Mouse (Mus musculus): Measurements from ENCODE around the gene Olfr1199. TPM values are rescaled to one million over a fixed set of nuclear protein-coding genes. Genes with fewer than 3 reads are reported as not detected.

Gene Olfr1199
- not detected for total RNA-seq (2021)
- long read RNA-seq, experiment 1: 0 reads
- long read RNA-seq, experiment 2: 0 reads

DNA sequence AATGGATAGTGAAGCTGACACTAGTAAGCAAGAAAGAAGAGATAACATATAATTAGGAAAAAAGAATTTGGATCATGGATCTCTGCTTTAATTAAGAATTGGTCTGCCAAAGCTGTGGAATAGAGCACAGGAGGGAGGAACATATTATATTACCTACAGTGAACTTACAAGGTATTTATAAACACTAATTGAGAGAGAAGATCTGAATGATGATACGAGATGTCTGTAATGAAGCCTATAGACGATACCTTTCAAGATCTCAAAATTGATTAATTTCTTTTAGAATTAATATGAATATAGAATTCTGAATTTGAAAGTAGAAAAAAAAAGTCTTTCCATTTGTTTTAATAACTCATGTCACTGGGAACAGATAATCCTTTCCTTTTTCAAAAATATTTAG is at the start of gene Olfr1199:
TSS of gene Olfr1199 (minus strand) at position 101 of the 400 bp plus-strand sequence.
- DNase-seq: no peak

GRCm38 (mm10) chr2:88792736-88793135 is 32.5 kb upstream of the Olfr1199 start, which contains the start of gene Olfr1201:
Gene Olfr1201, plus strand, starts transcription at chr2:88793036.
- DNase-seq: no peak

GRCm38 (mm10) chr2:88770388-88770787 is 10.1 kb upstream of the Olfr1199 start, which contains the start of gene Olfr1200:
Gene Olfr1200, minus strand, starts transcription at chr2:88770488.
- DNase-seq: no peak

DNA sequence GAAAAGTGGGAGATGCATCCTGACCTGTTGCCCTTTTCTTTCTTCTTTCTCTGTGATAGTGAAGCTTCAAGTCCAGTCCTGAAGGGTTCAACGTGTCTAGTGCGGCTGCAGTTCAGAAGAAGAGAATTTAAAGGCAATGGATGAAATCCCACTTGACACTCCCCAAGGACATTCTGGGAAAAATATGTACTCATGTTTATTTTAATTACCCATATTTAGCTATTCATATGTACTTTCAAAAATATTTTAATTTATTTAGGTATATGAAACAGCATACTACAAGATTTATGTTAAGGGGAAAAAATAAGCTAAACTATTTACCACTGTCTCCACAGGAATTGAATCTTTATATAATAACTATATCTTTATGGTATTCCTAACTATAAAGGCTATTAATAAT is 9.0 kb downstream of the Olfr1199 start, which contains the start of gene Olfr1198:
TSS of gene Olfr1198 (minus strand) at position 101 of the 400 bp plus-strand sequence.
- no peak for DNase-seq

DNA sequence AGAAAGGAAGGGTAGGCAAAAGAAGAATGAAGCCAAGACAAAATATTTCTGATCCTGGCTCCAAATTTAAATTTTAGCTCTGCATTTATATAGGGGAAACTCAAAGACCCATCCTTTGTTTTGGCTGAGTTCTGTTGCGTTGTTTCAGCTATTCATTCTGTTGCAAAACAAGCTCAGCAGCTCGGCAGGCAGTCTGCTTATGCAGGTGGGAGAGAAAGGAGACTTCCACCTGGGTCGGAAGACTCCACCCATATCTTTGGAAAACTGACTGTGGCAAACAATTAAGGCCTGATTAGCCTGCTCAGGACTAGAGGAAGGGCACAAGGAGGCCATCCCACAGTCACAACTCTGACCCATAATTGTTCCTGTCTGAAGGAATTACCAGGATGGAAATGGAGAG is 16.9 kb downstream of the Olfr1199 start:
- DNase-seq: no peak

DNA sequence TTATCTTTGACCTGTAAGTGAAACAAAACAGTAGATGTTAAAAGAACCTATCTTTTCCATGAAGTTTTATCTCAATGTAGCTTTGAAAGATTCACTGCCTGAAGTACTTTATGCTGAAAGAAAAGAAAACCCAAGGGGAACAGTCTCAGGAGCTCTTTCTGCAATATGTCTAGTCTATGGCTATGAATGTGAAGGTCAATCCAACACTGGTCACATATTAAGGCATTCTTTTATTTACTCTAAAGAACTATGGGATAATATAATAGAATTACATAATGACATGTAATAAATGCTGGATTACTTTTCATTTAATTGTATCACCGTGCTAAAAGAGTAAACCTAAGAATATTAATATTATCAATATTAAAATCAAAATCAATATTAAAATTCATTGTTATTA is 28.0 kb downstream of the Olfr1199 start, which contains the start of gene Olfr1197:
TSS of gene Olfr1197 (minus strand) at position 101 of the 400 bp plus-strand sequence.
- DNase-seq: no peak

DNA sequence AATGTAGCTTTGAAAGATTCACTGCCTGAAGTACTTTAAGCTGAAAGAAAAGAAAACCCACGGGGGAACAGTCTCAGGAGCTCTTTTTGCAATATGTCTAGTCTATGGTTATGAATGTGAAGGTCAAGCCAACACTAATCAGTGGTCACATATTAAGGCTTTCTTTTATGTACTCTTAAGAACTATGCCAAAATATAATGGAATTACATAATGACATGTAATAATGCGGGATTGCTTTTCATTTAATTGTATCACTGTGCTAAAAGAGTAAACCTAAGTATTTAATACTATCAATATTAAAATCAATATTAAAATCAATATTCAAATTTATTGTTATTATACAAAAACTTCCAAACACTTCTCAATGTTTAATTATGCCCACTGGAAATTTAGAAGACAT is 55.8 kb downstream of the Olfr1199 start, which contains the start of gene Olfr1196:
TSS of gene Olfr1196 (minus strand) at position 101 of the 400 bp plus-strand sequence.
- DNase-seq: no peak

Other genes with a start within 250 kb of the Olfr1199 start
- not detected for gene Olfr1186, start 241.9 kb downstream of the Olfr1199 start, total RNA-seq (2021)
- not detected for gene Olfr1188, start 203.5 kb downstream of the Olfr1199 start, total RNA-seq (2021)
- gene Olfr1189, start 174.0 kb downstream of the Olfr1199 start, total RNA-seq (2021): not detected
- under 1 TPM in 1 of 2 experiments, not detected in 1; 0.03 TPM for gene Olfr1191-ps1, start 119.9 kb downstream of the Olfr1199 start, total RNA-seq (2021)
- gene Olfr1192-ps1, start 112.0 kb downstream of the Olfr1199 start, total RNA-seq (2021): not detected
- not detected for gene Olfr1193, start 84.8 kb downstream of the Olfr1199 start, total RNA-seq (2021)
- not detected for gene Olfr1195, start 71.3 kb downstream of the Olfr1199 start, total RNA-seq (2021)
- gene Olfr1196, start 55.9 kb downstream of the Olfr1199 start, total RNA-seq (2021): not detected
- gene Olfr1197, start 28.1 kb downstream of the Olfr1199 start, total RNA-seq (2021): not detected
- gene Olfr1198, start 9.1 kb downstream of the Olfr1199 start, total RNA-seq (2021): not detected
- not detected for gene Olfr1200, start 10.0 kb upstream of the Olfr1199 start, total RNA-seq (2021)
- gene Olfr1201, start 32.6 kb upstream of the Olfr1199 start, total RNA-seq (2021): not detected
- gene Olfr1202, start 54.0 kb upstream of the Olfr1199 start, total RNA-seq (2021): not detected
- not detected for gene Olfr1205, start 69.3 kb upstream of the Olfr1199 start, total RNA-seq (2021)
- gene Olfr1204, start 88.8 kb upstream of the Olfr1199 start, total RNA-seq (2021): not detected
- not detected for gene Olfr1206, start 102.8 kb upstream of the Olfr1199 start, total RNA-seq (2021)
- not detected for gene Olfr1208, start 141.8 kb upstream of the Olfr1199 start, total RNA-seq (2021)
- not detected for gene Olfr1209, start 154.7 kb upstream of the Olfr1199 start, total RNA-seq (2021)
- not detected for gene Olfr1211, start 177.6 kb upstream of the Olfr1199 start, total RNA-seq (2021)
- gene Olfr1212, start 193.5 kb upstream of the Olfr1199 start, total RNA-seq (2021): not detected
- not detected for gene Gm13762, start 219.8 kb upstream of the Olfr1199 start, total RNA-seq (2021)
- not detected for gene Olfr1214, start 232.2 kb upstream of the Olfr1199 start, total RNA-seq (2021)
- not detected for gene Olfr1215, start 246.5 kb upstream of the Olfr1199 start, total RNA-seq (2021)